Mouse (Mus musculus): ENCODE results near the gene Isoc2a. TPM values are rescaled to one million over a fixed set of nuclear protein-coding genes. Genes with fewer than 3 reads are reported as not detected.

Gene Isoc2a
- polyA plus RNA-seq, 1 experiment: 4.3 TPM

GRCm38 (mm10) chr7:4863041-4863440, 13.9 kb upstream of the Isoc2a start:
- Histone ChIP-seq H3K9ac (ENCODE audit: low read depth, poor library complexity, severe bottlenecking) (no peak overlapping the region), H3K27ac (ENCODE audit: insufficient read depth, low read length) (no peak overlapping the region)
- TF ChIP-seq EP300 (IDR thresholded peaks at IDR 0.05; ENCODE audit: insufficient read depth, low read depth, low read length): no peak
- TF ChIP-seq CTCF (IDR thresholded peaks at IDR 0.05; ENCODE audit: low read depth, low read length): no peak
- TF ChIP-seq POLR2A (IDR thresholded peaks at IDR 0.05; ENCODE audit: insufficient read depth, low read length): no peak

GRCm38 (mm10) chr7:4863541-4864080, 13.3 kb upstream of the Isoc2a start:
- Histone ChIP-seq H3K4me1 (ENCODE audit: control insufficient read depth, insufficient read depth, low read length) (no peaks in the 10 kb centered on the region), H3K4me3 (ENCODE audit: low read depth, low read length) (no peak overlapping the region), H3K36me3 (ENCODE audit: control insufficient read depth, insufficient read depth, low read length, poor library complexity, severe bottlenecking) (no peaks in the 10 kb centered on the region), H3K9ac (ENCODE audit: low read depth, poor library complexity, severe bottlenecking) (no peak overlapping the region), H3K9me3 (replicated peaks; ENCODE audit: control insufficient read depth, insufficient read depth, low read length, poor library complexity, severe bottlenecking) (no peaks in the 10 kb centered on the region), H3K27ac (ENCODE audit: insufficient read depth, low read length) (no peak overlapping the region), H3K27me3 (ENCODE audit: control insufficient read depth, insufficient read depth, low read length, poor library complexity, severe bottlenecking) (no peaks in the 10 kb centered on the region)
- TF ChIP-seq CTCF (IDR thresholded peaks at IDR 0.05; ENCODE audit: low read depth, low read length): no peak
- TF ChIP-seq EP300 (IDR thresholded peaks at IDR 0.05; ENCODE audit: insufficient read depth, low read depth, low read length): no peak

More at GRCm38 (mm10) chr7:4863041-4863440, 13.9 kb upstream of the Isoc2a start:
- Histone ChIP-seq H3K9me3 (replicated peaks; ENCODE audit: control insufficient read depth, insufficient read depth, low read length, poor library complexity, severe bottlenecking) (0 out of 2 replicates have a peak, but pooled peaks cover 4% of the 10 kb centered on the region), H3K4me3 (ENCODE audit: low read depth, low read length) (no peak overlapping the region), H3K27me3 (ENCODE audit: control insufficient read depth, insufficient read depth, low read length, poor library complexity, severe bottlenecking) (no peaks in the 10 kb centered on the region), H3K4me1 (ENCODE audit: control insufficient read depth, insufficient read depth, low read length) (no peaks in the 10 kb centered on the region), H3K36me3 (ENCODE audit: control insufficient read depth, insufficient read depth, low read length, poor library complexity, severe bottlenecking) (no peaks in the 10 kb centered on the region)

DNA sequence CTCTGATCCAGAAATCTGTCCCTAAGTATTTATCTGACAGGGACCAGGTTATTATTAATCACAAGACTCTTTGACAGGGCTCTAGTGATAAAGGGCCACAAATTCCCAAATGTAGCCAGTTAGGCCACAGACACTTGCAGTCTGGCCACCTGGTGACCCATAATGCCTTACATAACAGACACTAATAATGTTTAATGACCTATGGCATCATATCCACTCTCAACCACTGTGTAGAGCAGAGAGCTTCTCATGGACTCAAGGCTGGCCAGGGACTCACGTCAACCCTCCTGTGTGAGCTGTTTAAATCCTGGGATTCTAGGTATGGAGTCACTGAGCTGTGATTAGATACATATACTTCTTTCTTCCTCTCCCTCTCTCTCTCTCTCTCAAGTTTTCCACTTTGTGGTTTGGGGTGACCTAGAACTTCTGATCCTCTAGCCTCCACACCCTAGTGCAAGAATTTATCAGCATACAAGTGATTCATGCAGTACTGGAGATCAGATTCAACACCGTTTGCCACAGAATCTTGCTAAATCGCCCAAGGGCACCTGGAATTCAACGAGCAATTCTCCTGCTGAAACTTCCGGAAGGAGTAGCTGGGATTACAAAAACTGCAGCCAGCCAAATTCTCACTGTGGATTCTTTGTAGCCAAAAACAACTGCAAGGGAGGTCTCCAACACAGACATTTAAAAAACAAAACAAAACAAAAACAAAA, 12.7 kb upstream of the Isoc2a start:
- no peaks in the 10 kb centered on the region for H3K27me3 ChIP-seq (ENCODE audit: control insufficient read depth, insufficient read depth, low read length, poor library complexity, severe bottlenecking)
- no peak for TF ChIP-seq CTCF (IDR thresholded peaks at IDR 0.05; ENCODE audit: low read depth, low read length)
- TF ChIP-seq EP300 (IDR thresholded peaks at IDR 0.05; ENCODE audit: insufficient read depth, low read depth, low read length): no peak
- no peak for TF ChIP-seq POLR2A (IDR thresholded peaks at IDR 0.05; ENCODE audit: insufficient read depth, low read length)
- H3K9ac ChIP-seq (ENCODE audit: low read depth, poor library complexity, severe bottlenecking): no peak overlapping the region
- H3K4me1 ChIP-seq (ENCODE audit: control insufficient read depth, insufficient read depth, low read length): no peaks in the 10 kb centered on the region
- H3K9me3 ChIP-seq (replicated peaks; ENCODE audit: control insufficient read depth, insufficient read depth, low read length, poor library complexity, severe bottlenecking): no peaks in the 10 kb centered on the region
- no peak overlapping the region for H3K4me3 ChIP-seq (ENCODE audit: low read depth, low read length)
- H3K27ac ChIP-seq (ENCODE audit: insufficient read depth, low read length): no peak overlapping the region
- no peaks in the 10 kb centered on the region for H3K36me3 ChIP-seq (ENCODE audit: control insufficient read depth, insufficient read depth, low read length, poor library complexity, severe bottlenecking)

GRCm38 (mm10) chr7:4865090-4865489, 11.9 kb upstream of the Isoc2a start:
- H3K27ac ChIP-seq (ENCODE audit: insufficient read depth, low read length): no peak overlapping the region
- H3K4me3 ChIP-seq (ENCODE audit: low read depth, low read length): peak overlapping the region; percentile 86
- no peaks in the 10 kb centered on the region for H3K9me3 ChIP-seq (replicated peaks; ENCODE audit: control insufficient read depth, insufficient read depth, low read length, poor library complexity, severe bottlenecking)
- no peaks in the 10 kb centered on the region for H3K36me3 ChIP-seq (ENCODE audit: control insufficient read depth, insufficient read depth, low read length, poor library complexity, severe bottlenecking)
- H3K9ac ChIP-seq (ENCODE audit: low read depth, poor library complexity, severe bottlenecking): peak overlapping the region; percentile 65
- H3K4me1 ChIP-seq (ENCODE audit: control insufficient read depth, insufficient read depth, low read length): no peaks in the 10 kb centered on the region
- TF ChIP-seq POLR2A (IDR thresholded peaks at IDR 0.05; ENCODE audit: insufficient read depth, low read length) (no peak), CTCF (IDR thresholded peaks at IDR 0.05; ENCODE audit: low read depth, low read length) (peak; percentile 39)
- H3K27me3 ChIP-seq (ENCODE audit: control insufficient read depth, insufficient read depth, low read length, poor library complexity, severe bottlenecking): no peaks in the 10 kb centered on the region

GRCm38 (mm10) chr7:4865579-4866493, 11.1 kb upstream of the Isoc2a start:
- H3K4me3 ChIP-seq (ENCODE audit: low read depth, low read length): peak overlapping the region; percentile 92
- H3K36me3 ChIP-seq (ENCODE audit: control insufficient read depth, insufficient read depth, low read length, poor library complexity, severe bottlenecking): no peaks in the 10 kb centered on the region
- H3K4me1 ChIP-seq (ENCODE audit: control insufficient read depth, insufficient read depth, low read length): no peaks in the 10 kb centered on the region
- H3K9ac ChIP-seq (ENCODE audit: low read depth, poor library complexity, severe bottlenecking): peak overlapping the region; percentile 65
- H3K27ac ChIP-seq (ENCODE audit: insufficient read depth, low read length): peak overlapping the region; percentile 5; the same call in 1 of the 2 replicates
- no peak for TF ChIP-seq CTCF (IDR thresholded peaks at IDR 0.05; ENCODE audit: low read depth, low read length)
- TF ChIP-seq POLR2A (IDR thresholded peaks at IDR 0.05; ENCODE audit: insufficient read depth, low read length): peak; percentile 80
- H3K27me3 ChIP-seq (ENCODE audit: control insufficient read depth, insufficient read depth, low read length, poor library complexity, severe bottlenecking): no peaks in the 10 kb centered on the region
- H3K9me3 ChIP-seq (replicated peaks; ENCODE audit: control insufficient read depth, insufficient read depth, low read length, poor library complexity, severe bottlenecking): no peaks in the 10 kb centered on the region
